11 mouse cellular contexts compared by ENCODE assay signal in the genomic region with DNA sequence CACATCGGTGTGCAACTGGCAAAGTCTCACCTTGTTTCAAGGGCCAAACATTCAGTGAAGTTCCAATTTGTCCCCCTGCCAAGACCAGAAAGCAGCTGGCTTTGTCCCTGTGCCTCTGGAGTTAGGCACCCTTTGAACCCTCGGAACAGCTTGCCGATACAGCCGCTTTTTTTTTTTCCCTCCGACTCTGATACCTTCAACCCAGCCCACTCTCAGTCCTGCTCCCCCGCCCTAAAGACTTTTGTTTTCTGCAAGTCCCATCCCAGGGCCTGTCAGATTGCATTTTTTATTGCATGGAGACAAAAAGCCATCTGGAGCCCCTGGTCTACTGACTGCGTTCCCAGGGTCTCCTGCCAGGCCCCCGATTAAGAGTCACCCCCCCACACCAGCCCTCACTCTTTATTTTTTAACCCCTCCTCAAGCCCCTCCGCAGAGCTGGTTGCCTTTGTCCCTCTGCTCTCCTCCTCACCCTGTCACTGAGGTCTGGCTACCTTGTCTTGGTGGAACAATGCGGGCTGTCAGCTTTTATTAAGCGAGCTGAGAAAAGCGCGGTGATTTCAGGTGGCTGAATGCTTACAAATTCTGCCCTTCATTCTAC. TPM values are rescaled to one million over a fixed set of nuclear protein-coding genes. Genes with fewer than 3 reads are reported as not detected.
A peak's percentile ranks its signal among the peaks of the same experiment; 100 is the strongest.
DNase-seq lines count a peak whose midpoint lies in the region; ATAC-seq and TF ChIP-seq lines count a peak whose summit lies in the region.
"Had no signal": no experiment of that assay in that cellular context is flagged by ENCODE, and none has a peak within 500 bp of the region (broad histone marks: within the 10 kb centered on the region; RNA-seq: fewer than 3 reads in every experiment).

No protein-coding gene starts in this region.

- H3K9ac ChIP-seq in forebrain, embryonic 15.5 days (replicated peaks), result no peak overlapping the region
- no peak overlapping the region for H3K9ac ChIP-seq in neural tube, embryonic 15.5 days (replicated peaks)
- H3K9ac ChIP-seq: lung, embryonic 15.5 days had no signal

- peak overlapping the region; percentile 22 for H3K4me2 ChIP-seq in forebrain, embryonic 15.5 days (replicated peaks)
- peak overlapping the region; percentile 11; the same call in 1 of the 2 replicates for H3K4me2 ChIP-seq in neural tube, embryonic 15.5 days
- H3K4me2 ChIP-seq: lung, embryonic 15.5 days had no signal

- no peaks in the 10 kb centered on the region for H3K9me3 ChIP-seq in forebrain, embryonic 15.5 days
- H3K9me3 ChIP-seq in neural tube, embryonic 15.5 days (replicated peaks), result no peaks in the 10 kb centered on the region
- H3K9me3 ChIP-seq: lung, embryonic 15.5 days had no signal

- WGBS in forebrain, embryonic 15.5 days, result 3% methylated on average over 13 of the region's 13 CpGs
- 8% methylated on average over 13 of the region's 13 CpGs for WGBS in neural tube, embryonic 15.5 days

- DNase-seq in heart, postnatal 10 days, result peak; percentile 42
- DNase-seq in heart, adult 8-10 months (ENCODE audit: low spot score), result no peak
- peak; percentile 59 to 64 for DNase-seq in kidney, postnatal 36 days
- no peak for DNase-seq in thymus, postnatal 4 days
- DNase-seq in urinary bladder, postnatal 10 days (ENCODE audit: low spot score), result no peak
- DNase-seq in layer of hippocampus, adult 2 months (ENCODE audit: low spot score in 2 of 2), result no peak

- peaks cover 35% of the 10 kb centered on the region for H3K4me1 ChIP-seq in forebrain, embryonic 15.5 days
- peaks cover 35% of the 10 kb centered on the region for H3K4me1 ChIP-seq in neural tube, embryonic 15.5 days

- peak overlapping the region; percentile 79 for H3K27ac ChIP-seq in forebrain, embryonic 15.5 days (replicated peaks)
- peak overlapping the region; percentile 78 for H3K27ac ChIP-seq in neural tube, embryonic 15.5 days (replicated peaks)
- no peak overlapping the region for H3K27ac ChIP-seq in layer of hippocampus, adult 2 months
- H3K27ac ChIP-seq: lung, embryonic 15.5 days had no signal

- intact Hi-C loops in heart, postnatal 10 days (cut with DNase I), result no loop called here

- peak; percentile 64 for ATAC-seq in forebrain, embryonic 15.5 days (replicated peaks)
- peak; percentile 50; the same call in 1 of the 2 replicates for ATAC-seq in neural tube, embryonic 15.5 days (ENCODE audit: low FRiP score)
- ATAC-seq: CD4-positive, CD25-positive, alpha-beta regulatory T cell, adult 4 months had no signal

- H3K27me3 ChIP-seq in forebrain, embryonic 15.5 days, result no peaks in the 10 kb centered on the region
- H3K27me3 ChIP-seq in neural tube, embryonic 15.5 days (replicated peaks), result no peaks in the 10 kb centered on the region; the same call in 1 of the 2 replicates

- TF ChIP-seq CTCF in layer of hippocampus, adult 2 months (conservative IDR thresholded peaks at IDR 0.05), result no peak

- H3K36me3 ChIP-seq in forebrain, embryonic 15.5 days, result no peaks in the 10 kb centered on the region
- H3K36me3 ChIP-seq in neural tube, embryonic 15.5 days, result no peaks in the 10 kb centered on the region
- H3K36me3 ChIP-seq: lung, embryonic 15.5 days had no signal

- no peak overlapping the region for H3K4me3 ChIP-seq in forebrain, embryonic 15.5 days
- no peak overlapping the region for H3K4me3 ChIP-seq in neural tube, embryonic 15.5 days (replicated peaks)
- H3K4me3 ChIP-seq in layer of hippocampus, adult 2 months, result no peak overlapping the region
- H3K4me3 ChIP-seq: lung, embryonic 15.5 days had no signal

RNA-seq across cellular contexts. Expression of gene Ccdc182, which starts 18.9 kb away (rescaled TPM):
- not detected for total RNA-seq in heart, postnatal 10 days (2021)
- total RNA-seq in heart, adult 8-10 months (2022), result not detected
- 0.23 TPM in 1 of 2 replicates, not detected in the other for polyA plus RNA-seq in forebrain, embryonic 15.5 days (2015; fragmentation: Nextera tagmentation; extraction: Ambion mirVana)
- polyA plus RNA-seq in neural tube, embryonic 15.5 days (2015; fragmentation: Nextera tagmentation; extraction: Ambion mirVana), result 0.13 and 0.15 TPM in 2 replicates
- not detected for total RNA-seq in layer of hippocampus, adult 2 months (2021)
- total RNA-seq: hematopoietic stem cell, adult 5-6 weeks had no signal
- polyA plus RNA-seq: CD4-positive, CD25-positive, alpha-beta regulatory T cell, adult 4 months had no signal

Comparison
In these comparisons a context has a peak if more than half of its experiments do, and no peak if none do; other contexts are left out.
1. DNase-seq: peak in heart, postnatal 10 days (2 of 2) and kidney, postnatal 36 days (2 of 2); none in heart, adult 8-10 months (single experiment), thymus, postnatal 4 days (single experiment), urinary bladder, postnatal 10 days (single experiment) and layer of hippocampus, adult 2 months (0 of 2).